Mouse (Mus musculus) left cerebral cortex, adult 18-20 months (tissue): ENCODE results near the gene Pdzd8. TPM values are rescaled to one million over a fixed set of nuclear protein-coding genes. Genes with fewer than 3 reads are reported as not detected.

Experiments
- DNase-seq, 2 experiments: peaks; one replicate each; pipeline ENCODE4 v3.0.0; 2021 to 2022; ENCODE audit warnings: low spot score in 2 of 2, mixed read lengths in 1 of 2
- long read RNA-seq, 2 experiments: library from polyadenylated mRNA; stranded (forward); transcript quantifications; one replicate each; pipeline ENCODE4 v2.0.0; 2021
- total RNA-seq, 2 experiments: library from RNA; stranded (reverse); gene quantifications; 2 replicates each; pipeline ENCODE4 v1.2.3; 2021

The Pdzd8 gene
- total RNA-seq: 10 to 100 TPM; 57.0 to 58.1 TPM
- long read RNA-seq, experiment 1, full-length matches to known transcripts: 24 of 32 reads
- long read RNA-seq, experiment 1, partial matches to known transcripts: 3 of 32 reads
- long read RNA-seq, experiment 1, other reads (novel, unspliced or antisense): 5 of 32 reads
- long read RNA-seq, experiment 2, full-length matches to known transcripts: 13 of 15 reads
- long read RNA-seq, experiment 2, partial matches to known transcripts: 2 of 15 reads
- long read RNA-seq, experiment 2, other reads (novel, unspliced or antisense): 0 of 15 reads

DNA sequence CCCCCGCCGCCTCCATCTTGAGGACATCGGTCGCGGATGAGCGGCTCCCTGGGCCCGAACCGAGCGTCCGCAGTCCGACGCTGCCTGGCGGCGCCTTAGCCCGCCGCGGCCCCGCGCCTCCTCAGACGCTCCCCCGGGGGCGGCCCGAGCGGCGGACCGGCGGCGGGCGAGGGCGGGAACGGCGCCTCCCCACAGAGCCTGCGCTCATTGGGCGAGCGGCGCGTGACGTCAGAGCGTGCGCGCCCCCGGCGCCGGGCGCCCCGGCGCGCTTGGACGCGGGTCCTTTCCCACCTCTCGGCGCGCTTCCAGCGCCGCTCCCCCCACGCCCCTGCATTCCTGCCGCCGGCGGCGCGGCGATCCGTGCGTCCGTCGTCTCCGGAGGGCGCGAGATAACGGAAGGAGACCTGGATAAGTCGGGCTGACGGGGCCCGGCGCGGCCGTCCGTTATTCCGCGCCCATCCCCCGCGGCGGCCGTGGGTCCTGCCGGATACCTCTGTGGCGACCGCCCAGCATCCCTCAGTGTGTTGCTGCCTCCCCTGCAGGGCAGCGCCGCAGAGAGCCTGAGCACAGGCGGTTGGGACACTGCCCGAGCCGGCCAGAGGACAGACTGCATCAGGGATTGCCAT, at the start of gene Pdzd8:
Gene Pdzd8 (minus strand): TSS at position 123 of the 626 bp plus-strand sequence.
- DNase-seq: peak; percentile 83 to 93

- peak in 1 of 2 experiments; percentile 17 for DNase-seq
Measured at GRCm38 (mm10) chr19:59393777-59394441, 48.3 kb upstream of the Pdzd8 start.

- DNase-seq: peak; percentile 70 to 72
Measured at GRCm38 (mm10) chr19:59388847-59389606, 43.4 kb upstream of the Pdzd8 start.

- no peak for DNase-seq
Measured at GRCm38 (mm10) chr19:59388399-59388798, 42.8 kb upstream of the Pdzd8 start.

DNA sequence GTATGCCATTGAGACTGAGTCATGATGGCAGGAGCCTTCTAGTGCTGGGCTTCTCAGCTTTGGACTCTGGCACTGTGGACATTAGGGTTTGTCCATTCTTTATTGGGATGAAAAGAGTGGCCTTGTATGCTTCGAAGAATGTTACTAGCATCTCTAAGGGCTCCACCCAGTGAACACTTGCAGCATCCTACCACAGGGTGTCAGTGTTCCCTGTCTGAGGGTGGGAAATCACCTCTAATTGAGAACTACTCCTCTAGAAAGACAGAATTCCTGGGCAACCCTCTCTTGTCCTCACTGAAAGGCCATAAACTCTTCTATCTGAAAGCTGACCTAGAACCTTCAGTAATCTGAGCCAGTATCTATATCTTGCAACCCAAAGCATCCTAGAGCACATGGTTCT, 41.6 kb upstream of the Pdzd8 start:
- peak; percentile 45 for DNase-seq

DNA sequence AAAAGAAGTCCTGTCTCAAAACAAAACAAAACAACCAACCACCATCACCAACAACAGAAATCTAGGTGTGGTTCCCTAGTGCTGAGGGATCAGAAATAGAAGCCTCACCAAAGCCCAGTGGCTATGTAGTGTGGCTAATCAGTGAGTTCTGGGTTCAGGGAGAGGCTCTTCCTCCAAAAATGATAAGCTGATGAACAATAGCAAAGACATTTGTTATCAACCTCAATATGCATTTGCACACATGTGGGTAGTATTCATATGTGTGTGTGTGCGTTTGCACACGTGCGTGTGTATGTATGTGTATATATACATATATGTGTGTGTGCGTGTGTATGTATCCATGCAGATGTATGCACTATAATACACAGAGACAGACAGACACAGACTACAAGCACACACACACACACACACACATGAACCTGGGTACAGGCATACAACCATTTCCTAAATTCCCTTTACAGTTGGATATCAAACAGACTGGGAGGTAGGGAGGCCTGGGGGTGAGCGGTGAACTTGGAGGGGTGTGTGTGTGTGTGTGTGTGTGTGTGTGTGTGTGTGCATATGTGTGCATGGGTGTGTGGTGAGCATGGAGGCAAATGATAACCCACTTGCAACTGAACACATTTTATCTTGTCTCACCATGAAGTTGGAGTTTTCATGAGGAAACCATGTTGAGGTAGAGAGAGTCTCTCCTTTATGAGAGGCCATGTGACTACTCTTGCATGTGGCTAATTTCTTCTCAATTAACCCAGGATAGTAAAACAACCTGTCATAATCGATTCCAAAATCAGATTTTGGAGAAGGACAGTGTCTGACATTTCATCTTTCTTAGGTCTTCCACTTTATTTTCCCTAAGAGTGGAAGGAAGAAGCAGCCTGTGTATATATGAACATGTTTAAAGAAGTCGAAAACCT, 39.3 kb upstream of the Pdzd8 start:
- no peak for DNase-seq

DNA sequence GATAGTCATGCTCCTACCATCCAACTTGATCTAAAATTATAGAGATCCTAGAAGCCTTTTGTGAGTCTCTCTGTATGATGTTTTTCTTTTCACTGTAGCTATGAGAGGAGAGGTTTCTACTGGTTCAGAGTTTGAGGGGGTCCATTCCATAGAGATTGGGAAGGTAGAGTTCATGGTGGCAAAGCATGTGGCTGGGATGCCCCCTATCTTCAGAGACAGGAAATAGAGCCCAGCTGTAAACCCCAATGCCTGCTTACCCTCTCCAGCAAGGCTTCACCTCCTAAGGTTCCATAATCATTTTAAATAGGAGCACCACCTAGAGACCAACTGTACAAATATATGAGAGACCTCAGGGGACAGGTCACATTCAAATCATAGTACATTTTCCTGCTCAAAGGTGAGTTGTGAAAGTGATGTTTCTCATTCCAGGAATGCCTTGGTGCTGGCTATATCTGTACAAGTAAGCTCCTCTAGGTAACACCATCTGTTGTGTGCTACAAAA, 36.9 kb upstream of the Pdzd8 start:
- no peak for DNase-seq

DNA sequence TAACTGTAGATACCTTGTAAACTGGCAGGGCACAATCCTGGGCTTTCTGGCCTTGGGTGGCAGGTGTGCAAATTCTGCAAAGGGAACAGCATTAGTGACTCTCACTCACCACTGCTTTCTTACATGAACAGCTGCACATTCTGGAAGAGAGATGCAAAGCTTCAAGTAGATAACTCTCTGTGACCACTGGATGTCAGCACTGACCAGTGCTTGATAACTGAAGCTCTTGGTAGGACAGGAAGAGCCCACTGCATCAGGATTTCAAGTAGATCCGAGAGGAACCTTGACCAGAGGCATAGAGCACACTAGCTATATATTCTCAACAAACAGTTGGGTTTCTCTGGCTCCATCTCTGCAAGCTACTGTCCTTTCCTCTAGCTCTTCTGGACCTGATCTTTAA, 34.4 kb upstream of the Pdzd8 start:
- no peak for DNase-seq

DNA sequence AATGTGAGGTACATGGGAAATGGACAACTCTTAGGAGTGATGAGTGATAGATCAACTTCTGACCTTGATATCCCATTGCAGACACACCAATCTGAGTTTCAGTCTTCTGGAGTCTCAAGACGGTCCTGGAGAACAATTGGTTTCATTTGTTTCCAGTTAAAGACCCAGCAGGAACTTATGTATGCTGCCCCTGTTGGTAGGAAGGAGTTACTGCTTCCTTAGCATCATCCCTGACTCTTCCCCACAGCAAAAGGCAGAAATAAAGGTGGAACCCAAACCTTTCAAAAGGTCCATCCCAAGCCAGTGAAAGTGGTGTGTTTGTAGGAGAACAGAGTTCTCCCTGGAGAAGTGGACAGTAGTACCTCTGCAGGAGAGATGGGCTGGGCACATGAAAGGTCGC, 30.9 kb upstream of the Pdzd8 start:
- DNase-seq: no peak

DNA sequence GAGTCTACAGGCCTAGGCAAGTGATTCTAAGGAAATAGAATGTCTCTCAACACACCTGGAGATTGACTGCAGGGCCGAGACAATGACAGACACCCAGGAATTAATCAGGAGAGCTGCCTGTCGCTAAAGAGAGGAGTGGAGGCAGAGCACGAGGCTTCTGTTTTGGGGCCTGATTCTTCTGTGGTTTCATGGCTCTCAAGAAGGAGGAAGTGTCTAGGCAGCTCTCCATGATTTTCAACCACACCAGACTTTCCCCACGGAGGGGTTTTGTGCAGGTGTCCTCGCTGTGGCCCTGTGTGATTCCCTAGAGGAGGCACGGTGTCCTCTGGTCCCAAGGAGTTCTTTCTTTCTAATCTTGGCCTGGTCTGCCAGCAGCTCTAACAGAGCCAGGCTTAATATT, 29.4 kb upstream of the Pdzd8 start:
- DNase-seq: no peak

GRCm38 (mm10) chr19:59372928-59373327, 27.3 kb upstream of the Pdzd8 start:
- no peak for DNase-seq

DNA sequence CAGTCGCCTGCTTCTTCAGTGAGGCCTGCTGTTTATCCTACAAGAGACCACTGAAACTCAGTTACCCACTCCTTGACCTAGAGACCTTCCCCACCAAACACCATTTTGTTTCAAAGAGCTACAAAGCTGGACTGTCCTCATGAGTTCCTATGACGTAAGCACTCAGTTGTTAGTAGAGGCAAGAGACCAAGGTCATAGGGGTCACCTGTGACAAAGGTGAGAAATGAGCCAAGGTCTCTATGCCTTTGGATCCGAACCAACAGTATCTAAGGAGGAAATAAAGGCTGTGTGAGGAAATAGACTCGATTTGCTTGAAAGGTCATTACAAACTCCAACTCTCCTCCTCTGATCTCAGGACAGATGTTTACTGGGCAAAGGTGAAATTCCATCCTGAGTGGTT, 25.4 kb upstream of the Pdzd8 start:
- DNase-seq: no peak

GRCm38 (mm10) chr19:59367892-59368291, 22.3 kb upstream of the Pdzd8 start:
- DNase-seq: no peak

GRCm38 (mm10) chr19:59366724-59367123, 21.1 kb upstream of the Pdzd8 start:
- no peak for DNase-seq

DNA sequence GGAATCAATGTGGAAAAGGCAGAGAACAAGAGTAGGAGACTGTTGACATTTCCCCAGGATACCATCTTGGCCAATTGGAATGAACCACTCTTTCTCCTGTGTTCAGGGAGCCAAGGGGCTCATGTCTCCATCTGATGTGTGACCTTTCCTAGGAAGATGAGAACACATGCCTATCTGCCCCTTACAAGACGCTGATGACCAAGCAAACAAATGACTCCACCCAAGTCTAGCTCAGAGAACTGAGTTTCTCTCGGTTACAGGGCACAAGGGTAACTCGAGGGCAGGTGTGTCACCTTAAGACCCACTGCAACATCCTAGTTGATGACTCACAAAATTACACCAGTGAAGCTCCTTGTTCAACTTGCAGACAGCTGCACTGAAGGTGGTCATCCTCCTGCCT, 18.1 kb upstream of the Pdzd8 start:
- DNase-seq: no peak

DNA sequence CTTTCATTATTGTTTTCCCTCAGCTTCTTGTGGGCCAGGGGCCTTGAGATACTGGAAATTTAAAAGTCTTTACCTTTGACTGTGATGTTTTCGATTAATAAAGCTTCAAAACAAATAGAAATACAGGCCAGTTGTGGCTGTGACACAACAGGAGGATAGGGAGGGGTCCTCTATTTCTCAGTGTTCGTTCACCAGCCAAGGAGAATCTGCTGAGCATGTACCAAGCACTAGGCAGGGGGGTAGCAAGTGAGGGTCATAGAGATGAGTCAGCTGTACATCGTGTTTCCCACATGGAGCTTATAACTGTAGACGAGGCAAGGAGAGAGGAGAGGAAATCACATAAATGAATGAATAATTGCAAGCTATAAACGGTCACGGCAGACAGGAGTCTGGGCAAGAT, 17.1 kb upstream of the Pdzd8 start:
- no peak for DNase-seq

DNA sequence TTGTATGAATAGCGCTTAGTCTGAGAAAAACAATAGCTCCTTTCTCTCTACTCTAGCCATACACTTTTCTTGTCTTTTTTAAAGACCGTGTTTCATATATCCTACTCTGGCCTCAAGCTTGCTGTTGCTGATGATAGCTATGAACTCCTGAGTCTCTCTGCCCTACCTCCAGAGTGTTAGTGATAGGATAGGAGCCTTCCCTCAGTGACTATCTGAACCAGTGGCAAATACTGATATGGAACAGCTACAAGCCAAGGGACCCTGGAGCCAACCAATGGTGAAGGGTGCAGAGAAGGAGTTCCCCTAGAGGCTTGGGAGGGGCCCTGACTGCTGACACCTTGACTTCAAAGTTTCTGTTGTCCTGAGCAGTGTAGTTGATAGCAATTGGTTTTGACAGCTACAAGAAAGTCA, 14.9 kb upstream of the Pdzd8 start:
- no peak for DNase-seq

DNA sequence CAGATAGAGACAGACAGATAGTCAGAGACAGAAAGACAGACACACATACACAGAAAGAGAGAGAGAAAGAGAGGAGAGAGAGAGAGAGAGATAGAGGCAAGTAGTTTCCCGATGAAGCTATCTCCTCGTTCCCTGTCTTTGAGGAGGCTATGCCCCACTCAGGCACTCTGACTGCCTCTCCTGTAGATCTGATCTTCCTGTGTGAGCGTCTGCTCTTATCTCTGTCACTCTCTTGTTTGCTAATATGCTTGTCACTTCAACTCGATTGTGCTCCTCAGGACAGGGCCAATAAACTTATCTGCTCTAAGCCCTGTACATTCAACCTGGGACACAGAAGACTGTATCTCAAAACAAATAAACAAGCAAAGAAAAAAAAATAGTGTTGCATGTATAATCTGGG, 13.6 kb upstream of the Pdzd8 start:
- DNase-seq: no peak

DNA sequence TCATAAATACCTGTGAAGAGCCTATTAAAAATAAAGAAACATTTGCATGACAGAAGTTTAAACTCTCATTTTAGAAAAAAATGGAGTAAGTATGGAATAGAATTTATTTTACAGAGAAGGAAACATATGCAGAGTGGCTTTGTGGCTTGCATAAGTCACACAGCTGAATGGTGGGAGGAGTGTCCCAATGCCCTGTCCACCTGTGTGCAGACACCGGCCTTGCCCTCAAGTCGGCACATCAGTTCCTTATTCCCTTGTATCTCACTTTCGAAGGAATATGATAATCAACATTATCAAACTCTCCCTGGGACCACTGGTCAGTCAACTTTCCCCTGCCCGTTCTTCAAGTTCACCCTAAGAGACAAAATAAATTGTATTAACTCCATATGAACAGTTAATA, 12.3 kb upstream of the Pdzd8 start:
- DNase-seq: no peak

DNA sequence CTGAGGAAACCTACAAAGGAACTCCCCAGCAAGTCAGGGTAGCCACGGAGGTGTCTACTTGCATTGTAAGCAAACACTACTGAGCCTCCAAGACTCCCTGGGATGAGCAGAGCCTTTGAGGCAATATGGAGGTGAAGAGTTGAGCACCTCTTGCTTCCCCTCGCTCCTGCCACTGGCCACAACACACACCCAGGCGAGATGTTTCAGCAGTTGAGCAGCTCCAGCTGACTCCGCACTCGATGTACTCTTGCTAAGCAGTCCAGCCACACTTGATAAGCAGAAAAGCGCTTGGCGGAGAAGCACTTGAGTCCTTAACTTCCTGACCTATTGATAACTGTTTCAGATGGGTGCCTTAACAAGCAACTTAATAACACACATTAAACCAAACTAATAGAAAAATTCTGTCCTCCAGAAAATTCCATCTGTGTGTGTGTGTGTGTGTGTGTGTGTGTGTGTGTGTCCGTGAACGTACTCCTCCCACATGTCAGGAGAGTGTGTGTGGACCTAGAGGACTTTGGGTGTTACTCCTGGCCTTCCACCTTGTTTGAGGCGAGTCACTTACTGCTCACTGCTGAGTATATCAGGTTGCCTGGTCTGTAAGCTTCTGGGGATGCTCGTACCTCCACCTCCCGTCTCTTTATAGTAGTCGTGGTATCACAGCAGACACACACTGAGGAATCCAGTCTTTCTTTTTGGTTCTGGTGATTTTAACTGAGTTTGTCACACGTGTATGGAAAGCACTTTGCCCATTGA, 11.4 kb upstream of the Pdzd8 start:
- DNase-seq: no peak
